Mouse (Mus musculus) layer of hippocampus, postnatal 36 days (tissue): ENCODE results near the gene Dnajb5. TPM values are rescaled to one million over a fixed set of nuclear protein-coding genes. Genes with fewer than 3 reads are reported as not detected.
A peak's percentile ranks its signal among the peaks of the same experiment; 100 is the strongest.

Experiments used
- DNase-seq, 2 experiments: peaks; one replicate each; pipeline ENCODE4 v3.0.0; 2022
- total RNA-seq, 2 experiments: library from RNA; stranded (reverse); gene quantifications; 2 replicates each; pipeline ENCODE4 v1.2.3; 2021

Gene Dnajb5
- 100 to 1,000 TPM; 203 to 221 TPM for total RNA-seq

- DNase-seq, result peak; percentile 99
Observed at GRCm38 (mm10) chr4:42949676-42950051, at the start of gene Dnajb5. Gene Dnajb5 (plus strand): TSS chr4:42949814.

- DNase-seq, result peak; percentile 42 to 46
Observed at GRCm38 (mm10) chr4:42900878-42901277, 48.7 kb upstream of the Dnajb5 start.

DNA sequence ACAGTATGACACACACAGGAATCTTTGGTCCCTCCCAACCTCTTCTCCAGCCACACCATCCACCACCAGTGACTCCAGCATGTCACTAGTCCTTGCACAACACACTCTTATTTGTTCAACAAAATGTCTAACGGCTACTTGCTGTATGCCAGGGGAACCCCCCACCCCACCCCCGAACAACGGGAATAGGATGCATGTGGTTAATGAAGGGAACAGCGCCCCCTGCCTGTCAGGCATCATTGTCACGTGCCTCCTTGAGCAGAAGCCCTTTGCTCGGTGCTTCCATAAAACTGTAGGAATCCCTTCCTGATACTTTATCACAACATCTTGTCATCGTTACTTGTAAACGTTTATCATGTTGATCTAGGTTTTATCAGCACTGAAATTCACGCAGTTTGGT lies 47.4 kb upstream of the Dnajb5 start:
- no peak for DNase-seq

DNA sequence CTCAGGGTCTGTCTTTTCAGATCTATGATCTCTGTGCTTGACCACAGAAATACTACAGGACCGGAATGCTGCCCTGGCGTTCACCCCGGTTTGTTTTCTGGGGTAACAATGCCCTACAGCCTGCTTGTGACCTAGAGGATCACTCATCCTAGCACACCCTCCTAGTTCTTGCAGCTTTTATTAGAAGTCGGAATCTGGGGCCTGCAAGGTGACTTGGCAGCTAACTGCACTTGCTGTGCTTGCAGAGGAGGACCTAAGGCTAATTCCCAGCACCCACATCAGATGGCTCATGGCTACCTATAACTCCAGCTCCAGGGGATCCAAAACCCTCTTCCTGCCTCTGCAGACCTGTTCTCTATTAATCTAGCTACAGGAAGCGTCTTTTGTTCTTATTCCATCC lies 46.9 kb upstream of the Dnajb5 start:
- no peak for DNase-seq

- no peak for DNase-seq
Observed at GRCm38 (mm10) chr4:42903942-42904341, 45.7 kb upstream of the Dnajb5 start.

- peak in 1 of 2 experiments; percentile 34 for DNase-seq
Observed at GRCm38 (mm10) chr4:42904523-42904922, 45.1 kb upstream of the Dnajb5 start.

GRCm38 (mm10) chr4:42904966-42905365 lies 44.6 kb upstream of the Dnajb5 start:
- no peak for DNase-seq

GRCm38 (mm10) chr4:42913391-42913790 lies 36.2 kb upstream of the Dnajb5 start:
- no peak for DNase-seq

- DNase-seq, result no peak
Observed at GRCm38 (mm10) chr4:42915311-42915710, 34.3 kb upstream of the Dnajb5 start.

DNA sequence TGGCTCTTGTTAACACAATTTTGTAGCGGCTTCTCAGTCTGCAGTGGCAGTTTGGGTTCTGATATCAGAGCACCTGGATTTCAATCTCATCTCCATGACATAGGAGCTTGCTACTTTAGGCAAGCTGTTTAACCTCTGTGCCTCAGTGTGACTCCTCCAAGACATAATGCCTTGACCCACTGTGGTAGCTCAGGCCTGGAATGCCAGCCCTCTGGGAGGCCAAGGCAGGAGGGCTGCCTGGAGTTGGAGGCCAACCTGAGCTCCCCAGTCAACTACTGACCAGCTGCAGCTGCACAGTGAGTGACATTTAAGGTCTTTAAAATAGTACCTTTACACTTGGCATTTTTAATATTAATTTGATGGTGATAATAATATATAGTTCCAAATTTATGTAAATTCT lies 33.6 kb upstream of the Dnajb5 start:
- no peak for DNase-seq

DNA sequence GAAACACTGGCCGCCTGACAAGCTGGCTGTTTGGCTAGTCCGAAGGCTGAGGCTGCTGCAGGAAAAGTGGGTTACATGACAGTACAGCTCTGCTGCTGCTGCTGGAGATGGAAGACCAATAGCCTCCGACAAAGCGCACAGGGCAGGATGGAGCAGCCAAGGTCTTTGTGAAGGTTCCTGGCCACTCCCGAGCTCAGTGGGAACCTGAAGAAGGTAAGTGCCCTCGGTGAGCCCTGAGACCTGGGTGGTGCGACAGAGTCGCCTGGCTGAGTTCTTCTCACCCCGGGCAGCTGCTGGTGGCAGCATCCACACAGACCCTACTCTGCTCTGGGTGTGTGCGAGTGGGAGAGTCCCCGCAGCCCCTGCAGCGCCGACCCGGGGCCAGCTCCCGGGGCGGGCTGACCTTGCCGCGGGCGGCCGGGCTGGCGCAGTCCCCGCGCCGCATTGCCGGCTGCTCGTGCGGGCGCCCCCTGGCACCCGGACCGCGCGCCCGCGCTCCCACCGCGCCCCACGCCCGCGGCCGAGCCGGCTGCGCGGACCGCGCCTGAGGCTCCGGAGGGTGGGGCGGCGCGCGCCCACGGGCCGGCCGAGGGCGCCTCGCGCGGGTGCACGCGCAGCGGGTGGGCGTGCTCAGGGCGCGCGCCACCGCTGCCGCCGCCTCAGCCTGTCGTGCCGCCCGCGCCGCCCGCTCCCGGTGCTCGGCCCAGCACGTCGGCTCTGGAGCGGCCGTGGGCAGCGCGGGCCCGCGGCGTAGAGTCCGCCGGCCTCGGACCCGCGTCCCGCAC lies 32.8 kb upstream of the Dnajb5 start, which contains the start of gene Phf24:
Gene Phf24 (plus strand): TSS at position 44 of the 785 bp plus-strand sequence.
- peak in 1 of 2 experiments; percentile 41 for DNase-seq

- DNase-seq, result no peak
Observed at GRCm38 (mm10) chr4:42917402-42917774, 32.2 kb upstream of the Dnajb5 start.

DNA sequence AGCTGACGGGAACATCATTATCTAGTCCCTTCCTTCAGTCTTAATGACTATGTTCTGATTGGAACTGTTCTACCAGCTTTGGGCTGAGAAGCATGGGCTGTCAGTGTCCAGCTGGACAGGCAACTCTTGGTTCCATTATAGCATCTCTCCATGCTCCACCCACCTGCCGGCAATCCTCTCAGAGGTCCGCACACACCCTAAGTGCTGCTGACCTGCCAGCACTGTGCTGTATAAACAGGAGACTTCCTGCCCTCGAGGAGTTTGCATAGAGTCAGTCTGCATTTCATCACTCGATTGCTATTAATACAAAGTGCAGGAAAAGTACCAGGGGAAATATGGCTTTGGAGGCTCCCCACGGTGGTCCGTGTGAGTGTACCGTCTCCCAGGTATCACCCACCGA lies 28.9 kb upstream of the Dnajb5 start:
- no peak for DNase-seq

DNA sequence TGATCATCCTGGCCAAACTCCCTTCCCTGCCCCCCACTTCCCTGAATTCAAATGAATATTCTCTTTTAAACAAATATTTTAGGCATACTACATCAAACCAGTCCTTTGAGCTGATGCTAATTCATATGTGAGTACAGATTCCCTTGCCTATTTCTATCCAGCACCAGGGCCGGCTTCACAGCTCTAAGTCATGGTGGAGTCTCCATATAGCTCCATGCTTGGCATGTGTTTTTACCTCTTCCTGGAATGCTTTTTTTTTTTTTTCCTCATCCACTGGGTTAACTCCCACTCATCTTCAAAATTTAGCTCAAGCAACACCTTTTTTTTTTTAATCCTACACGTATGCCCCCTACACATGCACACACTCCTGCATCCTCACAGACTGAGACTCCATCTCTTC lies 28.1 kb upstream of the Dnajb5 start:
- DNase-seq, result no peak

DNA sequence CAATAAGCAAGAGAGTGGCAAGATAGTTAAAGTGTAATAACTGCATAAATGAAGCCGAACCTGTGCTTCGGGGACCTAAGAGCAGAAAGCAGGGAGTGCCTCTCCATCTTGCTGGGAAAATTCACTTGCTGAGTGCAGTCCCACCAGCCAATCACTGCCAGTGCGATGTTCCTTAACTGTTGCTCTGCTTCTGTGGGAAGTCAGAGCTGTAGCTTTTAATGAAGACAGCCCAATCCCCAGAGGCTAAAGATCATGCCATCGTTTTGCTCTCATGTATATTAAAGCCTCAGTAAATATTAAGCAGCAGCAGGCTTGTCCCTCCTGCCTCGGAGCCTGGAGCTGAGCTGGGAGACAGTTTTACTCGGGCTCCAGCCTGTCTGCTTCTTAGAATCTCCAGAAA lies 27.6 kb upstream of the Dnajb5 start:
- DNase-seq, result no peak

DNA sequence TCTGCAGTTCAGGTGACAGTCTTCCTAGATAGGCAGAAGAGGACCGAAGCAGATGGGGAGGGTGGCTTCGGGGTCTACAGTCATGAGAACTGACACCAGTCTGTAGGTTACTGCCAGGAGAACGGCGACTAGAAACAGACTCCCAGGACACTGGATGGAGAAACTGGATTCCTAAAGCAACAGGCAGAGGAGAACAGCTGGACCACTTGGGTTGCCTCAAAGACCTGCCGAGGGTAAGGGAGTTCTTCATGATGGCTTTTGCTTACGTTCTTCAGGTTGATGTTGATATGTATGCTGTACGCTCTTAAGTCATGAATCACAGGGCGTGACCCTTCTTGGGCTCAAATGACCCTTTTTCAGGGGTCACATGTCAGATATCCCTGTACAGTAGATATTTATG lies 27.2 kb upstream of the Dnajb5 start:
- DNase-seq, result no peak

DNA sequence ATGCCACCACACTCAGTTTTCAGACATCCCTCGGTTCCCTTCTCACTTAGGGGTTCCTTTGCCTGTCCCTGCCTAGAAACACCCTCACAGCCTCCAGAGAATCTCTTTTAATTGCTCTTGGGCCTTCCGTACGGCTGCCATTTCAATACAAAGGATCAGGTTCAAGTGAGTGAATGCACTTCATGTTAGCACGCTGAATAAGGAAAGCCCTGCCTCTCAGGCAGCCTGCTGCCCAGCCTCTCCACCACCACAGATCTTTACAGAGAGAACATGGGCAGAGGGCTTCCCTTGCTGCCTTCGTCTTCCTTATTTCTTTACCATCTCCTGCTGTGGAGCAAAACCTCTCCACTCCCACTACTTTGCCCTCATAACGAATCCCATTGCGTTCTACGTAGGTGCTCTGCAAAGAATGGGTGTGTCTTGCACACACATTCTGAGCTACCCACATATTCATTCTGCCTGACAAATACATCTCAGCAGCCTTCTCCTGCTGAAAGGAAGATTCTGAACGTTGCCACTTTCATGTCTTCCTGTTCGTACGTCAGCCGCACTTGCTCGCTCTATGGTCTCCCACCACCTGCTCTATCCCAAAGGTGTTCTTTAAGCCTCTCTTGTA lies 25.4 kb upstream of the Dnajb5 start:
- no peak for DNase-seq

DNA sequence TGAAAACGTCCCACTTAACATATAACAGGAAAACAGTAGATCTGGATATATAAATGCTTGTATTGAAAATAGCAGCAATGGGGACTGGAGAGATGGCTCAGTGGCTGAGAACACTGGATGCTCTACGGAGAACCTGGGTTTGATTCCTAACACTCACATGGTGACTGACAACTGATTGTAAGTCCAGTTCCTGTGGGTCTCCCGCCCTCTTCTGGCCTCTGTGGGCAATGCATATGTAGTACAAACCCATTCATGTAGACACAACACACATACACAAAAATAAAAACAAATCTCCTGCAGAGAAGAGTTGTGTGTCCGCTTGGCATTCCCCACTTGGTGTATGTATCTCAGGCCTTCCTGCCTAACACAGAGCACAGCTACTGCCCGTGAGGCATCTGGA lies 21.4 kb upstream of the Dnajb5 start:
- no peak for DNase-seq

- no peak for DNase-seq
Observed at GRCm38 (mm10) chr4:42928952-42929351, 20.7 kb upstream of the Dnajb5 start.

GRCm38 (mm10) chr4:42932229-42932969 lies 17.2 kb upstream of the Dnajb5 start:
- DNase-seq, result peak in 1 of 2 experiments; percentile 0

DNA sequence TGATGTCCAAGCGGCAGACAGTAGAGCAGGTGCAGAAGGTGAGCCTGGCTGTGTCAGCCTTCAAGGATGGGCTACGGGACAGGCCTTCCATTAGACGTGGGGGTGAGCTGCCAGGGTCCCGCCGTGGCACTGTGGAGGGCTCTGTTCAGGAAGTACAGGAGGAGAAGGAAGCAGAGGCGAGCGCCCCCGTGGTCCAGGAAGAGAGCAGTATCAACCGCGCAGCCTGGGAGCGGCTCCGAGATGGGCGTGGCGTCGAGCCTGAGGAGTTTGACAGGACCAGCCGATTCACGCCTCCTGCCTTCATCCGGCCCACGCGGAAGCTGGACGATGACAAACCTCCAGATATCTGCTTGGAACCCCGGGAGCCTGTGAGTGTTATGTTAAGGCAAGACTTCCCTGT lies 16.0 kb upstream of the Dnajb5 start:
- DNase-seq, result no peak

DNA sequence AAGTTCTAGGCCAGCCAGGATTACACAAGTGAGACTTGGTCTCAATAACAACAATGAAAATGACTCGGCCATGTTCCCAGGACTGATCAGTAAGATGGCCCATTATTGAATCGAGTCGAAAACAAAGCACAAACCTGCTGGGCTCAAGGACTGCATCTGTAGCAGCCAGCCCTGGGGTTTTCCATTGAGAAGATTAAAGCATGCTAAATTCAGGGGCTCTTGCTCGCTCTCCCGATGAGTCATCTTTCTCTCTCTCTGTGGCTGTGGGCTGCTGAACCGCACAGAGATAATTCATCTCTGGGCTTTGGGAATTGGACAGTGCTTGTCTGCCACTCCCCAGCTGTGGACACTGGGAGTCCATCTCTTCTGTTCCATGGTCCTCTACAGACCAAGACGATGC lies 8.2 kb upstream of the Dnajb5 start:
- DNase-seq, result no peak

- DNase-seq, result no peak
Observed at GRCm38 (mm10) chr4:42943341-42943740, 6.3 kb upstream of the Dnajb5 start.

GRCm38 (mm10) chr4:42944185-42944584 lies 5.4 kb upstream of the Dnajb5 start:
- no peak for DNase-seq
